Mouse (Mus musculus) forebrain, embryonic 11.5 days (tissue): ENCODE data around the gene D630003M21Rik. TPM values are rescaled to one million over a fixed set of nuclear protein-coding genes. Genes with fewer than 3 reads are reported as not detected.

ENCODE experiments used
- ATAC-seq: fragments of 200-750 bp; cut with Nextera tagmentation; replicated peaks from 2 replicates; pipeline ENCODE4 v1.8.0; 2017; ENCODE audit warnings: moderate TSS enrichment; ENCODE audit not compliant: low FRiP score
- DNase-seq: peaks from one replicate; pipeline ENCODE4 v3.0.0-alpha.2; 2017; ENCODE audit warnings: low spot score
- H3K27ac ChIP-seq: fragments of 300-500 bp; sonication (generic); 2 replicates; pipeline ENCODE4 v1.5.1; 2014; ENCODE audit warnings: low read depth, low read length
- H3K27me3 ChIP-seq: fragments of 300-500 bp; sonication (generic); 2 replicates; pipeline ENCODE4 v1.6.1; 2014; ENCODE audit warnings: mild to moderate bottlenecking, low read length, mixed read lengths; ENCODE audit not compliant: control insufficient read depth, insufficient read depth
- H3K36me3 ChIP-seq: fragments of 300-500 bp; sonication (generic); 2 replicates; pipeline ENCODE4 v1.6.1; 2014; ENCODE audit warnings: mild to moderate bottlenecking, low read length, moderate library complexity, mixed read lengths; ENCODE audit not compliant: control insufficient read depth, insufficient read depth
- H3K4me1 ChIP-seq: fragments of 300-500 bp; sonication (generic); replicated peaks from 2 replicates; pipeline ENCODE4 v1.6.1; 2014; ENCODE audit warnings: low read length, mixed read lengths; ENCODE audit not compliant: control insufficient read depth, insufficient read depth
- H3K4me2 ChIP-seq: fragments of 300-500 bp; sonication (generic); 2 replicates; pipeline ENCODE4 v1.6.1; 2014; ENCODE audit warnings: low read depth, mild to moderate bottlenecking, low read length, moderate library complexity, mixed read lengths; ENCODE audit not compliant: severe bottlenecking
- H3K4me3 ChIP-seq: fragments of 300-500 bp; sonication (generic); 2 replicates; pipeline ENCODE4 v1.5.1; 2014; ENCODE audit warnings: low read depth, low read length
- H3K9ac ChIP-seq: fragments of 300-500 bp; sonication (generic); 2 replicates; pipeline ENCODE4 v1.6.1; 2014; ENCODE audit warnings: low read length
- H3K9me3 ChIP-seq: fragments of 300-500 bp; sonication (generic); 2 replicates; pipeline ENCODE4 v1.6.1; 2016; ENCODE audit warnings: low read length, mixed read lengths; ENCODE audit not compliant: control insufficient read depth
- WGBS: fragments of 180-500 bp; shearing (Covaris S2); extraction: QIAGEN DNeasy Blood & Tissue Kit; methylation state at CpG from one replicate; pipeline ENCODE4 v1.1.7; 2014; 5-methylcytosine and 5-hydroxymethylcytosine counted together
- polyA plus RNA-seq: library from polyadenylated mRNA; unstranded; fragments of >200 nt; fragmentation: Nextera tagmentation; extraction: Ambion mirVana; gene quantifications from 2 replicates; pipeline ENCODE4 v1.2.1, GENCODE M21; 2014

The D630003M21Rik gene
- polyA plus RNA-seq, 1 experiment from 2014 or later = 2.7 TPM

DNA sequence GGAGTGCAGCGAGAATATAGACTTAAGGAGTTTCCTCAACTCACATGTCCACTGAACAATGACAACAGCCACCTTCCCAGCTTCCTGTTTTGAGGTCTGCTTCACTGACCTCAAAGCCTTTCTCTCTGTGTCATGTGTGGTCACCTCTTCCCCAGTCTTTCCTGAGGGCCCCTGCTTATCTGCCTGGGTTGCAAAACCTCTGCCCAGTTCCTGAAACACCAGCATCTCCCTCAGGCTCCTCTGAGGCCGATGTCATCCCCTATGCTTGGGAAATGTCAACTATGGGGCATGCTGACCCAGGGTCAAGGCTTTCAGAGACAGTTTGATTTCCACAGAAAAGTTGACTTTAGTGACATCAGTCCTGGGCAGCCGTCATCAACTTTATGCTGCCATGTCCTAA is 53.6 kb downstream of the D630003M21Rik start:
- Histone ChIP-seq H3K4me3 (no peak overlapping the region), H3K27me3 (peaks cover 2% of the 10 kb centered on the region; the same call in 1 of the 2 replicates), H3K4me1 (peaks cover 18% of the 10 kb centered on the region; the same call in 1 of the 2 replicates), H3K27ac (no peak overlapping the region), H3K36me3 (no peaks in the 10 kb centered on the region), H3K9me3 (no peaks in the 10 kb centered on the region), H3K9ac (no peak overlapping the region), H3K4me2 (no peak overlapping the region)
- DNase-seq = no peak
- WGBS = 88% methylated on average over 3 of the region's 3 CpGs
- no peak for ATAC-seq

GRCm38 (mm10) chr2:158174958-158175357 is 54.1 kb downstream of the D630003M21Rik start:
- no peak overlapping the region for H3K4me2 ChIP-seq
- H3K27me3 ChIP-seq = peaks cover under 1% of the 10 kb centered on the region; the same call in 1 of the 2 replicates
- ATAC-seq (no peak), DNase-seq (no peak)
- H3K9me3 ChIP-seq = no peaks in the 10 kb centered on the region
- peaks cover 18% of the 10 kb centered on the region; the same call in 1 of the 2 replicates for H3K4me1 ChIP-seq
- no peaks in the 10 kb centered on the region for H3K36me3 ChIP-seq
- 93% methylated on average over 15 of the region's 15 CpGs for WGBS
- H3K27ac ChIP-seq = no peak overlapping the region
- no peak overlapping the region for H3K9ac ChIP-seq
- H3K4me3 ChIP-seq = no peak overlapping the region

DNA sequence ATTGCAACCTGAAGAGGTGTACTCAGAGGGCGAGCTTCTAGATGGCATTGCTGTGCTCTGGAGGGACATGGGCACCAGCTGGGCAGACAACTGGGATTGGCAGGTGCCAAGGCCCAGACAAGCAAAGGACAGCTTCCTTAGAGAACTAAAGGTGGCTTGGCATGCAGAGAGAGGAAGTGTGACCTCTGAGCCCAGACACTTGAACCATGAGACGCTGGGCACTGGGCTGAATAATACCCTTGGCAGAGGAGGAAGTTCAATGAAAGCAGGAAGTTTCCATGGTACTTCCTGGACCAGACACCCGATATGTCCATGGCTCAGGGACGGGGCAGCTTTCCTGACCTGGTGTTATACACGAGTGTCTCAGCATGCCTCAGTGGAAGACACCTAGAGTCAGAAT is 54.6 kb downstream of the D630003M21Rik start:
- 89% methylated on average over 5 of the region's 5 CpGs for WGBS
- H3K4me1 ChIP-seq = peaks cover 15% of the 10 kb centered on the region; the same call in 1 of the 2 replicates
- H3K4me3 ChIP-seq = no peak overlapping the region
- H3K27ac ChIP-seq = no peak overlapping the region
- ATAC-seq = no peak
- no peak overlapping the region for H3K9ac ChIP-seq
- no peaks in the 10 kb centered on the region for H3K27me3 ChIP-seq
- no peak overlapping the region for H3K4me2 ChIP-seq
- no peaks in the 10 kb centered on the region for H3K9me3 ChIP-seq
- no peak for DNase-seq
- no peaks in the 10 kb centered on the region for H3K36me3 ChIP-seq

GRCm38 (mm10) chr2:158170394-158170793 is 58.6 kb downstream of the D630003M21Rik start:
- H3K9ac ChIP-seq = no peak overlapping the region
- H3K36me3 ChIP-seq = no peaks in the 10 kb centered on the region
- 91% methylated on average over 2 of the region's 2 CpGs for WGBS
- no peaks in the 10 kb centered on the region for H3K4me1 ChIP-seq
- DNase-seq (no peak), ATAC-seq (no peak)
- no peak overlapping the region for H3K4me2 ChIP-seq
- H3K4me3 ChIP-seq = no peak overlapping the region
- H3K27ac ChIP-seq = no peak overlapping the region
- no peaks in the 10 kb centered on the region for H3K27me3 ChIP-seq
- H3K9me3 ChIP-seq = no peaks in the 10 kb centered on the region

- Histone ChIP-seq H3K9ac (no peak overlapping the region), H3K27ac (no peak overlapping the region), H3K4me1 (no peaks in the 10 kb centered on the region), H3K36me3 (no peaks in the 10 kb centered on the region), H3K4me3 (no peak overlapping the region), H3K9me3 (no peaks in the 10 kb centered on the region), H3K4me2 (no peak overlapping the region), H3K27me3 (no peaks in the 10 kb centered on the region)
- DNase-seq (no peak), ATAC-seq (no peak)
- 96% methylated on average over 7 of the region's 7 CpGs for WGBS
Measured at GRCm38 (mm10) chr2:158169771-158170170, 59.3 kb downstream of the D630003M21Rik start.

- H3K4me1 ChIP-seq = no peaks in the 10 kb centered on the region
- ATAC-seq (no peak), DNase-seq (no peak)
- no peak overlapping the region for H3K4me3 ChIP-seq
- no peaks in the 10 kb centered on the region for H3K27me3 ChIP-seq
- no peak overlapping the region for H3K27ac ChIP-seq
- 79% methylated on average over 6 of the region's 6 CpGs for WGBS
- H3K36me3 ChIP-seq = no peaks in the 10 kb centered on the region
- no peaks in the 10 kb centered on the region for H3K9me3 ChIP-seq
- H3K4me2 ChIP-seq = no peak overlapping the region
- no peak overlapping the region for H3K9ac ChIP-seq
Measured at GRCm38 (mm10) chr2:158169351-158169750, 59.7 kb downstream of the D630003M21Rik start.

- no peaks in the 10 kb centered on the region for H3K27me3 ChIP-seq
- H3K4me1 ChIP-seq = no peaks in the 10 kb centered on the region
- H3K36me3 ChIP-seq = no peaks in the 10 kb centered on the region
- ATAC-seq (no peak), DNase-seq (no peak)
- H3K9ac ChIP-seq = no peak overlapping the region
- 79% methylated on average over 8 of the region's 8 CpGs for WGBS
- no peak overlapping the region for H3K4me2 ChIP-seq
- H3K4me3 ChIP-seq = no peak overlapping the region
- no peaks in the 10 kb centered on the region for H3K9me3 ChIP-seq
- H3K27ac ChIP-seq = no peak overlapping the region
Measured at GRCm38 (mm10) chr2:158168741-158169211, 60.2 kb downstream of the D630003M21Rik start.

GRCm38 (mm10) chr2:158167496-158168205 is 61.4 kb downstream of the D630003M21Rik start:
- ATAC-seq = no peak

DNA sequence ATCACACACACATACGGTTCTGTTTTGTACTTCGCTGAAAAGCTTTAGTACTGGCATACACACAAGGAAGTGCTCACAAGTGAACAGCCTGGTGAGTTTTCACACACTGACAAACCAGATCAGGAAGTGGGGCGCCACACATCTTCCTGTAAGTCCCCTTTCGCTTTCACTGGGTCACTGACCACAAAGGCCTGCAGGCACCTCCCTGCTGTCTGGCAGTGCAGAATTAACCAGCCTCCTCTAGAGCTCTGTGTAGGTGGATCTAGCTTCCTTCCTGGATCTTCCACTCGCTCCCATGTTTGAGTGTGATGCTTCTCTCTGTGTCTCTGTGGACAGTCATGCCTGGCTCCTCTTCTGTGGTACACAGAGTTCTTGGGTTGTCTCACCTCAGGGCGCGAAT is 62.4 kb downstream of the D630003M21Rik start:
- ATAC-seq (no peak), DNase-seq (no peak)
- no peak overlapping the region for H3K4me3 ChIP-seq

More at GRCm38 (mm10) chr2:158167496-158168205, 61.4 kb downstream of the D630003M21Rik start:
- Histone ChIP-seq H3K27me3 (no peaks in the 10 kb centered on the region), H3K27ac (no peak overlapping the region), H3K36me3 (no peaks in the 10 kb centered on the region), H3K9ac (no peak overlapping the region), H3K4me3 (no peak overlapping the region), H3K4me1 (no peaks in the 10 kb centered on the region), H3K9me3 (no peaks in the 10 kb centered on the region), H3K4me2 (no peak overlapping the region)
- WGBS = 88% methylated on average over 9 of the region's 9 CpGs
- DNase-seq = no peak

More for the DNA sequence above, 62.4 kb downstream of the D630003M21Rik start:
- H3K9me3 ChIP-seq = no peaks in the 10 kb centered on the region
- H3K27ac ChIP-seq = no peak overlapping the region
- WGBS = 85% methylated on average over 7 of the region's 7 CpGs
- H3K9ac ChIP-seq = no peak overlapping the region
- H3K4me1 ChIP-seq = no peaks in the 10 kb centered on the region
- no peaks in the 10 kb centered on the region for H3K27me3 ChIP-seq
- H3K36me3 ChIP-seq = no peaks in the 10 kb centered on the region
- no peak overlapping the region for H3K4me2 ChIP-seq
